Mouse (Mus musculus) gastrocnemius, postnatal 4 days (tissue): ENCODE measurements around the gene Gpr108. TPM values are rescaled to one million over a fixed set of nuclear protein-coding genes. Genes with fewer than 3 reads are reported as not detected.
"Not testable (repeated sequence)": the region's sequence is repeated elsewhere in the genome, so short reads cannot be mapped to it uniquely, and the experiment has no call there.

ENCODE experiments used
- DNase-seq, 2 experiments: peaks; one replicate each; pipeline ENCODE4 v3.0.0; 2021 to 2022; ENCODE audit warnings: low spot score in 2 of 2, mixed read lengths in 2 of 2
- long read RNA-seq, 2 experiments: library from polyadenylated mRNA; stranded (forward); transcript quantifications; one replicate each; pipeline ENCODE4 v2.0.0; 2021
- total RNA-seq, 2 experiments: library from RNA; stranded (reverse); gene quantifications; 2 replicates each; pipeline ENCODE4 v1.2.3; 2021

Gene Gpr108
- 10 to 100 TPM; 24.8 to 25.6 TPM for total RNA-seq
- long read RNA-seq, experiment 1, transcript Gpr108-204 (17 exons, 2,405 nt), result major isoform, 33 of 63 reads
- long read RNA-seq, experiment 1, transcript Gpr108-201 (17 exons, 2,064 nt), result minor isoform, 18 of 63 reads
- long read RNA-seq, experiment 1, partial matches to known transcripts, result 2 of 63 reads
- long read RNA-seq, experiment 1, other reads (novel, unspliced or antisense), result 10 of 63 reads
- long read RNA-seq, experiment 2, transcript Gpr108-204 (17 exons, 2,405 nt), result major isoform, 34 of 74 reads
- long read RNA-seq, experiment 2, transcript Gpr108-201 (17 exons, 2,064 nt), result minor isoform, 25 of 74 reads
- long read RNA-seq, experiment 2, partial matches to known transcripts, result 3 of 74 reads
- long read RNA-seq, experiment 2, other reads (novel, unspliced or antisense), result 12 of 74 reads

DNA sequence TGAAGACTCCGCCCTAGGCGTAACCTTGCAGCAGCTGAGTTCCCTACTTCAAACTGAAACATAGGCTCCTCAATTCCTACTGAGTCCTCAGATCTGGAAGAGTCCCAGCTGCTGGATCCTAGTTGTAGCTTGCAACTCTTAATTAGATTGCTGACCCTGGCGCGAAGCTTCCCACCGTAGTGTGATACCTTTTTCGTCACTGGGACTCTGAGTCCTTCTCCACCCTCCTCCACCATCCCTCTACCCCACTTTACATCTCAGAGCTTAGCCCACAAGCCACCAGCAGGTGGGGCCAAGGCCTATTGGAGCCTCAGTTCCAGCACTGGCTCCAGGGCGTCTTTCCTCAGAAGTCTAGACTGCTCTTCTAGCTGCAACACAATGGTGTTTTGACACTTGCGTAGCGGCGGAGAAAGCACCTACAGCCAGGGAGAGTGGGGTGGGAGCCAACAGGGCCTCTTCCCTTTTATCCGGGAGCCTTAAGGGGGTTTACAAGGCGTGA, at the start of gene Gpr108:
TSS of gene Gpr108 (minus strand) at position 246 of the 499 bp plus-strand sequence.
- DNase-seq, result peak; percentile 63 to 81

DNA sequence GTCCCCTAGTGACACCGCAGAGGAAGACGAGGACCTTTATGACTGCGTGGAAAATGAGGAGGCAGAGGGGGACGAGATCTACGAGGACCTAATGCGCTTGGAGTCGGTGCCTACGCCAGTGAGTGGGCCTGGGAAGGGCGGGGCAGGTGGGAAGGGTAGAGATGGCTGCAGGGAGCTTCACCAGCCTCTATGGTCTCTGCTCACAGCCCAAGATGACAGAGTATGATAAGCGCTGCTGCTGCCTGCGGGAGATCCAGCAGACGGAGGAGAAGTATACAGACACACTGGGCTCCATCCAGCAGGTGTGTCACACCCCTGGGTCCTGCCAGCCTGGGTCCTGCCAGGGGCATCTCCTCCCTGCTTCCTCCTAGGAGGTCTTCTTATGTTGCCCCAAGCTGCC, 48.8 kb upstream of the Gpr108 start:
- DNase-seq, result no peak

DNA sequence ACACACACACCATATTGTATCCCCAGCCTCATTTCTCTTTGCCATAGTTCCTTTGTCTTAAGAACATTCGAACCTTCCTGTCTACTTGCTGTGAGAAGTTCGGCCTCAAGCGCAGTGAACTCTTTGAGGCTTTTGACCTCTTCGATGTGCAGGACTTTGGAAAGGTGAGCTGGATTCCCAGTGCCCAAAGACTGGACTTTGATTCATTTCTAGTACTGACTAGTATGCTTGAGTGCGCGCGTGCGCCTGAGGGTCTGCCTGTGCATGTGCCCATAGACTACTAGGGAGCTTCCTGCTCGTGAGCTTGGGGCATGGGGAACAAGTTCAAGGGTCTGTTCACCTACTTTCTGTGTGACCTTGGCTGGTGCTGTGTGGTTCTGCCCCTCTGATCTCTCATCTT, 47.7 kb upstream of the Gpr108 start:
- no peak for DNase-seq

DNA sequence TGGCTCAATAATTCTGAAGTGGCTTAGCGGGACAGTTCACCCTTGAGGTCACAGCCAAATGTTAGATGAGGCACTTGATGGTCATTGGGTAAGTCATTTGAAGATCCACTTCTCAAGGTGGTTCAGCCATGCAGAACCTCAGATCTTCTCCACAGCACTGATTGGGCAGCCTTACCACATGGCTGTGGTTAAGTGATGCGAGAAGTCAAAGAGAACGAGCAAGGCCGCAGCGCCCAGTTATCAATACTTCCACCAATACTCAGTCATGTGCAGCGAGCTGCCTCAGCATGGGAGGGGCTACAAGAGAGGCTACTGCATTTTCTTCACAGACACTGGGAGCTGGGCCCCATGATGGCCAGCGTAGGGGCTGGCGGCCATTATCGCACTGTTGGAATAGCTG, 44.7 kb upstream of the Gpr108 start:
- DNase-seq, result no peak

DNA sequence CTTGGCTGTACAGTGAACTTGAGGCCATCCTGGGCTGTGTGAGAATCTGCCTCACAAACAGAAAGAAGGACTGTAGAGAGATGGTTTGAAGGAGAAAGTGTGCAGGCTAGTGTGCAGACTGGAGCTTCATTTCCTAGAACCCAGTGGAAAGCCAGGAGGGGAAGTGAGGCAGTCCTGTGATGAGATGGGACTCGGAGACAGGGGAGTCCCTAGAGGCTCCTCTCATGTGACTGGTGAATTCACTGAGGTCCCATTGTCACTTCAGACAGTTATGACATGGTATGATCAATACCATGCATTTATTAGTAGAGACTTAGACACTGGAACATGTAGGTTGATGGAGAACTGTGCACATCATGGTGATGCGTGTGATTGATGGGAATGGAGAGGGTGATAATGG, 44.1 kb upstream of the Gpr108 start:
- DNase-seq, result no peak

DNA sequence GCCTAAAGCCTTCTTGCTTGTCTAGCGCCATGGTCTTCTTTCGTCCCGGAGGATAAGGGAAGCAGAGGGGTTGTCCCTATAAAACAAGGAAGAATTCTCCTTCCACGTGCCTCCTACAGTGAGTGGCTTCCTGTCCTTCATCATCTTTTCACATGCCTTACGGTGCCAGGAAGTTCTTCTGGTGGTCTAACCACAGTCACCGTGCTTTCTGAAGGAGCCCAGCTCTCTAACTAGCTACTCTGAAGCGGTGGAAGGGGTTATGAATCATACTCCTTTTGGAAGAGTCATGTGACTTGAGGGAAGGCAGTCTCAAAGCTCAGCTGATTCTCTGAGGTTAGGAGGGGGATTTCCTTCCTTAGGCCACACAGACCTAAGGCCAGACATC, 42.4 kb upstream of the Gpr108 start:
- DNase-seq, result no peak

DNA sequence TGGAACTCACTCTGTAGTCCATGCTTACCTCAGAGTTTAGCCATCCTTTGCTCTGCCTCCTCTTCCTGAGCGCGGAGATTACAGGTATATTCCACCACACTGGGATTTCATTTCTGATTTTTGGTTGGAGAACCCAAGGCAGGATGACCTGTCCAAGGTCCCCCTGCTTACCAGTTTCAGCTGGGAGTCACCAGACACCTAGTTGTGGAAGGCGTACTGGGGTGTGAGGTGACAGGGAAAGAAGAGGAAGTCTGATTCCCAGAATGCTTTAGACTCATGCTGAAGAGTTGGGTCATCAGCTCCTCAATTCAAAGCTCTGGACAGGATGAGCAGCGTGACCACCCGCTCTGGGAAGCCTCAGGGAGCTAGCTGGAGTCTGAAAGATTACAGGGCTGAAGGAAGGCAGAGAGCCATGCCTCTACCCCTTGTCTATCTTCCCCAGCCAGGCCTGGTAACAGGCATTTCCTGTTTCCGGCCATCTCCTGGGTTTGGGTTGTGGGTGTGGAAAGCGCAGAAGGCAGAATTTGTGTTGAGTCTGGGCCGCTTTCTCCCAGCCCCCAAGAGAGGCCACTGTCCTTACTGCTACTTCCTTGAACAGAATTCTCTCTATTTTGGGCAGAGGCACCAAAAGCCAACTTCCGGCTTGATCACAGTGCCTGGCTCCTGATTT, 41.9 kb upstream of the Gpr108 start:
- DNase-seq, result no peak

DNA sequence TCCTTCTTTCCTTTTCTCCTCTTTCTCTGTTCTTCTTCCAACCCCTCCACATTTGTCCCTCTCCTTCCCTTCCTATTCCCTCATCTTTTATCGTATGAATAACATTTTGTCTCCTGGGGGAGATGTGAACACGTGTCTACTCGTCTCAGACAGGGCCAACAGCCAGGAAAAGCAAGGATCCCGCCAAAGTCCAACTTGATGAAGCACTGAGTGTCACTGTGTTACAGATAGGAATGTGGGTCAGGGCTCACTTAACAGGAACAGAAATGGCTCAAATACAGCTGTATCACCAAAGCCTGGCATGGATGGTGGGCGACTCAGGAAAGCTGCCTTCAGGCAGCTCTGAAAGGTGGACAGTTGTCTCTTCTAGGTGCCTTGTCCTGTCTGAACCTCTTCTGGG, 41.0 kb upstream of the Gpr108 start:
- no peak for DNase-seq

DNA sequence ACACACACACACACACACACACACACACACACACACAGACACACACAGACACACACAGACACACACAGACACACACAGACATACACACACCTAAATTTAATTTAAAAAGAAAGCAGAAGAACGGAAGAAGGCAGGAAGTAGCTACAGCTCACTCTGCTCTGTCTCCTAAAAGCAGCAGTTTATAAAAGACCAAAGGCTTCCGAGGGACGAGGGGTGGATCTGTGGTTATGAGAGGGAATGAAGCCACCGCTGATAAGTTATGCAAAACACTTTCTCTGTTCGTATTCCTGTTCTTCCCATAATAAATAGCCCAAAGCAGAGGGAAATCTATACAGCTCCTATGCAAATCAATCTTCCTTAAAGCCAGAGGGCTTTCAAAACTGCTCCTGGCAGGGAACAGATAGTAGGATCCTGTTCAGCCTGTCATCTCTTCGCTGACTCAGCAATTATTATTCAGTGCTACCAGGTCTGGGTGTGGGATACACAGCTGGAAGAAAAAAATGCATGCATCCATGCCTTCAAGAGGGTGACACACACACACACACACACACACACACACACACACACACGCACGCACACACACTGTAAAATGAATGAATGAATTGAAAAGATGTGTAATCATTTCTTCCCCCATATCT, 38.6 kb upstream of the Gpr108 start:
- no peak for DNase-seq

DNA sequence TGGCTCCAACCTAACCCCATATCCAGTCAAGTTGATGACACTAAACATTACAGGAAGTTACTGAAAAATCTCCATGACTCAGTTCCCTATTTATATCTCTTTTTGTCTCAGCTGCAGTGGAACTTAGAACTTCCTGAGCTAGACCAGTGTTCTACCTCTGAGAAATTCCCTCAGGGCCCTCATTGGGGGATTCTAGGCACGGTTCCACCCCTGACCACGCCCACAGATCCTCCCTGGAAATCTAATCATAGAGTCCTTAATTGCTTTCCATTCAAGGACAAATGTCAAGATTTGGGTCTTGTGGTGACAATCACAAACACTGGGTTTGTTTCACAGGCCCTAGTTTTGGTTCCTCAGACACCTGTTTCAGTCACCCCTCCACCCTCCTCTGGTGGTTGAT, 36.8 kb upstream of the Gpr108 start:
- DNase-seq, result no peak

DNA sequence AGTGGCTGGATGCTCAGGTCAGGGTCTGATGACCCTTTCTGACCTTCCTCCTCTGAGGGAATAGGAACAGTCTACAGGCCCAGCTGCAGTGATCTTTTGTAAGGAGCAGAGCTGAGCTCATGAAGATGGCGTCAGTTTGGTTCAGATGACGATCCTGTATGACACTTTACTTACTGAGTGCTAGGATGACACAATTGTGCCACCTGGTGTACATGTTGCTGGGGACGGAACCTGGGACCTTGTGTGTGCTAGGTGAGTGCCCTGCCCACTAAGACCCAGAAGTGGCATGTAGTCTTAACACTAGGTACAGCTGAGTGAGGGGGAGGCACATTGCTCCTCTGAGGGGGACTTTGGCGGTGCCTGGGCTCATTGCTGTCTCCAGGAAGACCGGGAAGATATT, 35.7 kb upstream of the Gpr108 start:
- DNase-seq, result no peak

DNA sequence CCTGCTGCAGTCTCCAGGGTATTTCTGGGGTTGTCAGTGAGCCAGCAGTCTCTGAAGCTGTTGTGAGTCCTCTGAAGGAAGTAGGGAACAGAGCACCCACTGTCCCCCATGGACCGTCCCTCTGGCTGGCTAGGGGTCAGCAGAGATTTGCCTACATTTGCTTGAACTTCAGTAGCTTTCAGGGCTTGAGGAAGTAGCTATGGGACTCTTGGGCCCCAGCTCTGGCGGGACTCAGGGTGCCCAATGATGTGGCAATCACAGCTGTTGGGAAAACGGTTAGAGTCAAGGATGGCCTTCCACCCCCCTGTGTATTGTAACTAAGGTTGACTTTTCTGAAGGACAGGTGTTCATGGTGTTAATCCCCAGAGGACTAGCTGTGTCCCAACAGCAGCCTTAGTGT, 32.2 kb upstream of the Gpr108 start:
- no peak for DNase-seq

DNA sequence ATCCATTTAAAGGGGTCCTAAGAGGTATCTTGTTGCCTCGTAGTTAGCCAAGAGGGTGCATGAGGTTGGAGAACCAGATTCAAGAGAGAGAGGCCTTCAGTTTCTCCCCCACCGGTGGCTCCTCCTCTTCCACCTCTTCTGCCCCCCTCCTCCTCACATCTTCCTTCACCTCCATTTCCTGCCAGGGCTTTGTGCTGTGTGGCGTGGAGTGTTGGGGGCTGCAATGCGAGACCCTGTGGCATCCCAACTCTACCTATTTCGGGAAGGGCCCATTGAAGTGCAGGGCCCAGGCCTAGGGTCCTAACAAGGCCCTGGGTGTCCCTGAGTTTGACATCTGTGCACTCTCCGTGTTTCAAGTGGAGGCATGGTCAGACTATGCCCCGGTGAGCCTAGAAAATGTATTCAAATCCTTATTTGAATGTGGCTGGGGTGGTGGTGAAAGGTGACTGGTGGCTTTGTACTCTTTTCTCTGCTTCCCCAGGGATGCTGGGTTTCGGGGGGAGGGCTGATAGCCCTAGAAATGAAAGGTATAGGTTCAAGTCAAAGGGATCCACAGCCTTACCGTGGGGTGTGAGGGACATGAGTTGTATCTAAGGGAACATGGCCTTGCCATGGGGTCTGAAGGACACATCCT, 31.5 kb upstream of the Gpr108 start:
- no peak for DNase-seq

DNA sequence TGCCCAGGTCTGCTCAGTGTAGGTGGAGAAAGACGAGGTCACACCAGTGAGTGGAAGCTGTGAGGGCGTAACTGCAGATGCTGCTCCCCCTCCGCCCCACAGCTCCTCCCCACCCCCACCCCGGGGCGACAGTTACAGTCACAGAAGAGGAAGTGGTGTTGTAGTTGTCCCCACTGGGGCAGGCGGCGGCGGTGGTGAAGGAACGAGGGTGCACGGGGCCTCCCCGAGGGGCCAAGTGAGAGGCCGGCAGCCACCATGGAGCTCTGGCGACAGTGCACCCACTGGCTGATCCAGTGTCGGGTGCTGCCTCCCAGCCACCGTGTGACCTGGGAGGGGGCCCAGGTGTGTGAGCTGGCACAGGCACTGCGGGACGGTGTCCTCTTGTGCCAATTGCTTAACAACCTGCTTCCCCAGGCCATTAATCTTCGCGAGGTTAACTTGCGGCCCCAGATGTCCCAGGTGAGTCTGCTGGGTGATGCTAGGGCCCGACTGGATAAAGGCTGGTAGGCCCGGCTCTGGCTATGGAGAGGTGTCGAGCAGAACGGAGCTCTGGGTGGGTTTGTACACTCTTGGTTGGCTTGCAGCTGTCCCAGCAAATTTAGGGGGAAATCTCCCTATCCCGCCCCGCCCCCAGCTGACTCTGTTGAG, 30.8 kb upstream of the Gpr108 start, which contains the start of gene Vav1:
TSS of gene Vav1 (plus strand) at position 158 of the 648 bp plus-strand sequence.
- no peak for DNase-seq

DNA sequence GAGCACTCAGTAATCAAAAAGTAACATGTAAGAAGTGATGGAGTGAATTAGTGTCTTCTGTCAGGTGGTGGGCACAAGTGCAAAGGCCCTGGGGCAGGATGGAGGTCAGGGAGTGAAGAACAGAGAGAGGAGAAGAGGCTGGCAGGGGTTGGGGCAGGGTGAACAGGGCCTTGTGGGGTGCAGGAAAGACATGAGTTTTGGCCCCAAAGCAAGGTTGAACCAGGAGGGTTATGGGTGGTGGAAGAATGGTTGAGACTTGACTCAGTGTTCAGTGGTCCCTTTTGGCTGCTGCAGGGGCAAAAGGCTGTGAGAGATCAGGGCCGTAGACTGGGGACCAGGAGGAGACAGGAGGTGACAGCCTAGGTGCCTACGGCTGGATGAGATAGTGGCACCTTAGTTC, 30.3 kb upstream of the Gpr108 start:
- DNase-seq, result no peak

DNA sequence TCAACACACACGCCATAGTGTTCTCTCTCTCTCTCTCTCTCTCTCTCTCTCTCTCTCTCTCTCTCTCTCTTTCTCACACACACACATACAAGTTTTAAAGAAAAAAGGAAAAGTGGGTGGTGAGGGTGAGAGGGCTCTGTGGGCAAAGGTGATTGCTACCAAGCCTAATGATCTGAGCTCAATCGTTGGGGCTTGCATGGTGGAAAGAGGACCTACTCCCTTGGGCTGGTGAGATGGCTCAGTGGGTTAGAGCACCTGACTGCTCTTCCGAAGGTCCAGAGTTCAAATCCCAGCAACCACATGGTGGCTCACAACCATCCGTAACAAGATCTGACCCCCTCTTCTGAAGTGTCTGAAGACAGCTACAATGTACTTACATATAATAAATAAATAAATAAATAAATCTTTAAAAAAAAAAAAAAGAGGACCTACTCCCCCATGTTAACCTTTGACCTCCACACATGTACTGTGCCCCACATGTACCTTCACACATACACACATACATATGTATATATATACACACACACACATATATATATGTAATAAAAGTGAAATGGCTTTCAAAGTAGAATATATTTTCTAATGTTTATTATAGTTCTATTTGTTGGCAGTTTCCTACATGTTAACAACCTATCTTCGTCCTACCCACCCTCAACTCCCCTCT, 29.5 kb upstream of the Gpr108 start:
- not testable (repeated sequence) for DNase-seq

DNA sequence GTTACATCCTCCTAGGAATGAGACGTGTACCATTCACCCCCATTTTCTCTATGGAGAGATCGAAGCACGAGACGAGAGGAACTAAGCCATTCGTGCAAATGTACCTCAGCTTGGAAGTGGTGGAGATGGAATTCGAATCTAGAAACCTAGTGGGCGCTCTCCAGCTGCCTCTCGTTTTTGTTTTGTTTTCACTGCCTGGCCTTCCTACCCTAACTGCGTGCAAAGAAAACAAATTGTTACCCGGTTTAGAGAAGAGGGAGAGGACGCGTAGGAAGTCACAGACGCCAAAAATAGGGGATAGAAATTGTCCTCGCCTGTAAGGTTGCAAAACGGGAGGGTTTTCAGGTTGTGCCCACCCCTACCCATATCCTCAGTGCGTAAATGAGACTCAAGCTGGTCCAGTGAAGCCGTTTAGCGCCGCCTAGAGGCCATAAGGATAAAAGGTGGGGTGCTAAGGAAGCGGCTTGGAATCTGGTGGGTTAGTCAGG, 28.4 kb upstream of the Gpr108 start:
- peak in 1 of 2 experiments; percentile 70 for DNase-seq

DNA sequence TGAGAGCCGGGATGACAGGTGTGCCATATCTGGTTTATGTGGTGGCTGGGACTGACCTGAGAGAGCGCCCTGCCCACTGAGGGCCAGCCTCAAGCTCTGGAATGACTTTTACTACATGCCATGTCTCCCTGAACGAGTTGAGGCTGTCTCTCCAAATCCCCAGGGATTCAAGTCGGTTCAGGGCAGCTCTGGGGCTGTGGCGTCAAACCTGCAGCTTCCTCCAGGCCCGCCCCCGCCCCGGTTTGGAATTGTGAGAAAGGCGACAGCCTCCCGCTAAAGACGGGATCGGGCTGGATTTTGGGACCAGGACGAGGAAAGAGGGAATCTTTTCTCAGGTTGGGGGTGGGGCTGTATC, 27.7 kb upstream of the Gpr108 start:
- DNase-seq, result no peak

DNA sequence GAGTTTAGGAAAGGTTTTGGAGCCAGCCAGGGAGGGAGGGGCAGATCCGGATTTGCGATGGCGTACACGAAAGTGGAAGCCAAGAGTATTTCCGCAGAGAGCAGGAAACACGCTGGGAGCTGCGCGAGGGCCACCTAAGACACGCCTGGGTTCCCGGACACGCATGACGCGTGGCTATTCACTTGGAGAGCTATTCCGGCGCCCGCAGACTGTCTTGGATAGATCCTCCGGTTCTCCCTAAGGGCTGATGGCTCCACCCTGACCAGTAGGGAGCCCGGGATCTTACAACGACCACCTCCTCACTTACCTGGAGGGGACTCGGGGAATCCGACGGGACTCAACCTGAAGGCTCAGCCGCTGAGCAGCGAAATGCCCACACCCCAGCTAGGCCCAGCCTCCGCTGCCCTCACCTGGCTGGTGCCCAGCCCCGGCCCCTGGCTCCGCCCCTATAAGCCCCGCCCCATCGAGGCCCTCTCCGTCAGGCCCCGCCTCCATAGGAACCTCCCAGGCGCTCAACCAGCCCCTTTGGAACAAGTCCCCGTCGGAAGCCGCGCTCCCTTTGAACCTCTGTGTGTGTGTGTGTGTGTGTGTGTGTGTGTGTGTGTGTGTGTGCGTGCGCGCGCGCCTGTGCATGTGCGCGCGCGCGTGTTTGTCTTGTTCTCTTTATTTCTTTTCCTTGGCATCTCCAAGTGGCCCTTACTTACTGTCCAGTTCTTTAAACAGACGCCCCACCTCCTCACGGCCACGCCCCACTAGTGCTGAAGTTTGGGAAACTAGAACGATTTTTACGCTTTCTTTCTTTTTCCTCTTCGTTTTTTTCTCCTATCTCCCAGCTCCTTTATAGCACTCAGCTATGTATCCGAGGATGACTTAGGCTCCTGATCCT, 27.1 kb upstream of the Gpr108 start:
- peak; percentile 63 to 82 for DNase-seq
